Mouse (Mus musculus): ENCODE data around the gene Acer1. TPM values are rescaled to one million over a fixed set of nuclear protein-coding genes. Genes with fewer than 3 reads are reported as not detected.

Acer1 gene
- polyA plus RNA-seq, 1 experiment from 2014 or later, result not detected

- Histone ChIP-seq H3K9me3 (no peaks in the 10 kb centered on the region), H3K4me2 (no peak overlapping the region), H3K27ac (no peak overlapping the region), H3K4me3 (no peak overlapping the region), H3K27me3 (no peaks in the 10 kb centered on the region), H3K9ac (no peak overlapping the region), H3K36me3 (no peaks in the 10 kb centered on the region), H3K4me1 (replicated peaks) (peaks cover 6% of the 10 kb centered on the region)
- 81% methylated on average over 3 of the region's 3 CpGs for WGBS
- no peak for ATAC-seq (ENCODE audit: low FRiP score)
Measured at GRCm38 (mm10) chr17:56986105-56986805, 4.3 kb upstream of the Acer1 start.

GRCm38 (mm10) chr17:56985656-56986055 lies 3.7 kb upstream of the Acer1 start:
- no peak for ATAC-seq (ENCODE audit: low FRiP score)
- H3K27me3 ChIP-seq, result no peaks in the 10 kb centered on the region
- H3K36me3 ChIP-seq, result no peaks in the 10 kb centered on the region
- H3K4me2 ChIP-seq, result no peak overlapping the region
- peaks cover under 1% of the 10 kb centered on the region; the same call in 1 of the 2 replicates for H3K4me1 ChIP-seq (replicated peaks)
- no peak overlapping the region for H3K27ac ChIP-seq
- H3K9ac ChIP-seq, result no peak overlapping the region
- H3K4me3 ChIP-seq, result no peak overlapping the region
- H3K9me3 ChIP-seq, result no peaks in the 10 kb centered on the region
- WGBS, result 84% methylated on average over 3 of the region's 3 CpGs

GRCm38 (mm10) chr17:56984886-56985285 lies 3.0 kb upstream of the Acer1 start:
- Histone ChIP-seq H3K4me2 (no peak overlapping the region), H3K4me3 (no peak overlapping the region)
- 89% methylated on average over 9 of the region's 9 CpGs for WGBS

DNA sequence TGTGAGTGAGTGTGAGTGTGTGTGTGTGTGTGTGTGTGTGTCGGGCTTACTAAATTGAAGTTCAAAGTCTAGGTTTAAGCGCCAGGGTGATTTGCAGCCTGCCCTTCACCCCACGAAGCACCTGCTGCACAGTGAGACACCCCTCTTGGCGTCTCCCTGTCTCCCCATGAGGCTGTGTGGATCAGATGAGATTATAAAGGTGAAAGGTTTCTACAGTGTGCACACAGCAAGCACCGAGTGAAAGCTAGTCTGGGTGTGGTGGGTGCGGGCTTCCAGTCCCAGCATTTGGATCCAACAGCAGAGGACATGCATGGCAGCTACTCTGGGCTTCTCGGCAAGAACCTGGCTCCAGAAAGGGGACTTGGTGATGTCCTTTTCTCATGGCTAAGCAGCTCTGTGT lies 877 bp downstream of the Acer1 start:
- ATAC-seq (ENCODE audit: low FRiP score), result no peak
- H3K4me3 ChIP-seq, result no peak overlapping the region
- H3K27me3 ChIP-seq, result no peaks in the 10 kb centered on the region
- no peaks in the 10 kb centered on the region for H3K36me3 ChIP-seq
- no peaks in the 10 kb centered on the region for H3K4me1 ChIP-seq (replicated peaks)
- WGBS, result 83% methylated on average over 7 of the region's 7 CpGs
- H3K4me2 ChIP-seq, result no peak overlapping the region
- H3K9me3 ChIP-seq, result no peaks in the 10 kb centered on the region
- no peak overlapping the region for H3K27ac ChIP-seq
- H3K9ac ChIP-seq, result no peak overlapping the region

More at GRCm38 (mm10) chr17:56984886-56985285, 3.0 kb upstream of the Acer1 start:
- no peaks in the 10 kb centered on the region for H3K4me1 ChIP-seq (replicated peaks)
- H3K9ac ChIP-seq, result no peak overlapping the region
- H3K9me3 ChIP-seq, result no peaks in the 10 kb centered on the region
- H3K27me3 ChIP-seq, result no peaks in the 10 kb centered on the region
- no peaks in the 10 kb centered on the region for H3K36me3 ChIP-seq
- H3K27ac ChIP-seq, result no peak overlapping the region
- ATAC-seq (ENCODE audit: low FRiP score), result no peak

DNA sequence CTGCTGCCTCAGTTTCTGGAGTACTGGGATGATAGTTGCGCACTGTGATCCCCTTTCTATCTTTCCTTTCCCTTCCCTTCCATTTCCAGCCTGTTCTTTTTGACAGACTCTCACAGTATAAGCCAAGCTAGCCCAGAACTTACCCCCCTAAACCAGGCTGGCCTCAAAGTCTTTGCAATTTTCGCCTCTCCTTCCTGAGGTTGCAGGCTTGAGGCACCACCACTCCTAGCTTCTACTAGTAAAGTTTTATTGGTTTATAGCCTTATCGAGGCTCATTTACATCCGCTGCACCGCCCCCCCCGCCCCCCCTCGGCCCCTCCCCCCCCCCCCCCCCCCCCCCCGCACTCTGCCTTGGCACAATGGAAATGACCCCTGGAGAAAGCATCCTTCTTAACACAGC lies 2.4 kb downstream of the Acer1 start:
- WGBS, result 34% methylated on average over 7 of the region's 8 CpGs
- Histone ChIP-seq H3K9me3 (no peaks in the 10 kb centered on the region), H3K4me3 (no peak overlapping the region), H3K4me1 (replicated peaks) (no peaks in the 10 kb centered on the region), H3K4me2 (no peak overlapping the region), H3K27ac (no peak overlapping the region), H3K9ac (no peak overlapping the region), H3K27me3 (no peaks in the 10 kb centered on the region), H3K36me3 (no peaks in the 10 kb centered on the region)
- no peak for ATAC-seq (ENCODE audit: low FRiP score)

DNA sequence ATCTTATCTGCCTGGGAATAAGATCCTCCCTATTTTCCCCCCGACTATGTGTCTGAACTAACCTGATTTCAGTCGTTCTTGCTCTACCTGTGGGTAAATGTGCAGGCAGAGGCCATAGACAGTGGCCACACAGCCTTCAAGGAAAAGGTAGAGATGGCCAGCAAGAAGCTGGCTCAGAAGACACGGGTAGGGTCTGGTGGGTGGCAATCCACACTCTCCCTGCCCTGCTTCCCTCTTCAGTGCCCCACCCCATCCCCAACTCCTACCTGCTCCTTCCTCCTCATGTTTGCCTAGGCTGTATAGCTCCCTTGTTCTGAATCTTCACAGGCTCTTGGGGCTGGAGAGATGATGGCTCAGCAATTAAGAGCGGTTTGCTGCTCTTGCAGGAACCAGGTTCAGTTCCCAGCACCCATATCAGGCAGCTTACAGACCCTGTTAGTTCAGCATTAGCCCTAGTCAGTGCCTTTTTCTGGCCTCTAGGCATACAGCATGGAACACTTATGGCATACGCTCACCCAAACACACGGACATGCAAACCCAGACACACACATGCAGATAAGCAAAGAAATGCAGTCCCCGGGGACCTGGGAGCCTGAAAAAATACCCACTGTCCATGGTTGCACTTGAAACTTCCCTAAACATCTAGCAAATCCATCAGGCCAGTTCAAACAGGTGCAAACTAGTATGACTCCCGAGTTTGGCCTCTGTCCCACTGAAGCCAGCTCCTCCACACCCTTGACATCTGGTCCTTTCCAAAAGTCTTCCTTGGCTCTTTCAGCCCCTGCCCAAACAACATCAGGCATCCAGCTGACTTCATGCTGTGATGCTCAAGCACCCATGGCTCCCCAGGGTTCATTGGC lies 5.2 kb downstream of the Acer1 start:
- H3K36me3 ChIP-seq, result no peaks in the 10 kb centered on the region
- H3K4me2 ChIP-seq, result no peak overlapping the region
- no peaks in the 10 kb centered on the region for H3K4me1 ChIP-seq (replicated peaks)
- no peak overlapping the region for H3K4me3 ChIP-seq
- no peak overlapping the region for H3K27ac ChIP-seq
- no peak for ATAC-seq (ENCODE audit: low FRiP score)
- no peaks in the 10 kb centered on the region for H3K9me3 ChIP-seq
- no peak overlapping the region for H3K9ac ChIP-seq
- WGBS, result 78% methylated on average over 8 of the region's 8 CpGs
- H3K27me3 ChIP-seq, result no peaks in the 10 kb centered on the region

- WGBS, result 84% methylated on average over 3 of the region's 3 CpGs
- Histone ChIP-seq H3K4me2 (no peak overlapping the region), H3K9me3 (no peaks in the 10 kb centered on the region), H3K27ac (no peak overlapping the region), H3K27me3 (no peaks in the 10 kb centered on the region), H3K4me1 (replicated peaks) (no peaks in the 10 kb centered on the region), H3K9ac (no peak overlapping the region), H3K4me3 (no peak overlapping the region), H3K36me3 (no peaks in the 10 kb centered on the region)
- ATAC-seq (ENCODE audit: low FRiP score), result no peak
Measured at GRCm38 (mm10) chr17:56975391-56975790, 6.5 kb downstream of the Acer1 start.

GRCm38 (mm10) chr17:56974708-56975240 lies 7.2 kb downstream of the Acer1 start:
- Histone ChIP-seq H3K27ac (no peak overlapping the region), H3K27me3 (no peaks in the 10 kb centered on the region), H3K36me3 (no peaks in the 10 kb centered on the region), H3K9me3 (no peaks in the 10 kb centered on the region), H3K4me3 (no peak overlapping the region), H3K4me2 (no peak overlapping the region), H3K4me1 (replicated peaks) (no peaks in the 10 kb centered on the region), H3K9ac (no peak overlapping the region)
- WGBS, result 82% methylated on average over 5 of the region's 5 CpGs
- ATAC-seq (ENCODE audit: low FRiP score), result no peak

DNA sequence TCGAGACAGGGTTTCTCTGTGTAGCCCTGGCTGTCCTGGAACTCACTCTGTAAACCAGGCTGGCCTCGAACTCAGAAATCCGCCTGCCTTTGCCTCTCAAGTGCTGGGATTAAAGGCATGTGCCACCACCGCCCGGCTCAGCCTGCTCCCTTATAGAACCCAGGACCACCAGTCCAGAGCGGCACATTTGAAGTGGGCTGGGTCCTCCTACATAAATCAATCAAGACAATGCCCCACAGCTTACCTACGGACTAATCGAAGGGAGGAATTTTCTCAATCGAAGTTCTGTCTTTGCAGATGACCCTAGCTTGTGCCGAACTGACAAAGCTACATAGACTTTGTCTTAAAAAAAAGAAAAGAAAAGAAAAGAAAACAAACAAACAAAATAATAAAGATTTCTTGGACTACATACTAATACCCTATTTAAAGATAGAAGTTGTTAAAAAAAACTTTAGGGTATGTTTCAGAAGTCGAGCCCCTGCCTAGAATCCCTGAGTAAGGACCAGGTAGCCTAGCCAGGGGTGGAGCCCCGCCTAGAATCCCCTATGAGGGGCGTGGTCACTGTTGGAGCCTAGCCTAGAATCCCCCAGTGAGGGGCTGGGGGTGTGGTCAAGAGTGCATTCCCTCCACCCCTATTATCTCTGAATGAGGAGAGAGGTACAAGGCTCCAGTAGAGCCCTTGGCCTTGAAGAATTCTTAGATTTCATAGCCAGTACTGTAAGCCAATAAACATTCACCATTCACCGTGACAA lies 7.8 kb downstream of the Acer1 start:
- H3K9ac ChIP-seq, result no peak overlapping the region
- H3K4me3 ChIP-seq, result no peak overlapping the region
- no peaks in the 10 kb centered on the region for H3K36me3 ChIP-seq
- no peak overlapping the region for H3K4me2 ChIP-seq
- H3K27ac ChIP-seq, result no peak overlapping the region
- no peaks in the 10 kb centered on the region for H3K27me3 ChIP-seq
- H3K4me1 ChIP-seq (replicated peaks), result no peaks in the 10 kb centered on the region
- no peaks in the 10 kb centered on the region for H3K9me3 ChIP-seq
- WGBS, result 66% methylated on average over 13 of the region's 14 CpGs
- no peak for ATAC-seq (ENCODE audit: low FRiP score)

- H3K4me2 ChIP-seq, result no peak overlapping the region
- no peak overlapping the region for H3K4me3 ChIP-seq
- no peak overlapping the region for H3K27ac ChIP-seq
- ATAC-seq (ENCODE audit: low FRiP score), result no peak
- no peaks in the 10 kb centered on the region for H3K4me1 ChIP-seq (replicated peaks)
- H3K36me3 ChIP-seq, result no peaks in the 10 kb centered on the region
- H3K27me3 ChIP-seq, result no peaks in the 10 kb centered on the region
- H3K9me3 ChIP-seq, result no peaks in the 10 kb centered on the region
- WGBS, result 69% methylated on average over 5 of the region's 5 CpGs
- no peak overlapping the region for H3K9ac ChIP-seq
Measured at GRCm38 (mm10) chr17:56970081-56970480, 11.8 kb downstream of the Acer1 start.

DNA sequence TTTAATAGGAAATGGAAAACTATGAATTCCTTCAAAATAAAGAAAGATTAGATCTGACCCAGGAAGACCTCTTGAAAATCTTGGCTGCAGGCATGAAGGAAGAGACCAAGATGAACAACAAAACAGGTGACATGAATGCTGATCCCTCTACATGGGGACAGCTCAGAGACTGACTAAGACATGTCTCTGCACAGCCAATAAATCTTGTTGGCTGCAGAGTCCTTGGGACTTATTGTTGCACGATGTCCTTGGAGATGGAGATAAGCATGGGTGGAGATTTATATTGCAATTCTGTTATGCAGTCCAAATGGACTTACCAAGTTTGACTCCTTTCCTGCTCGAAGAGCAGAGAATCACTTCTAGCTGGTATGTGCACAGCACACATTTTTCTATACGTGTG lies 12.6 kb downstream of the Acer1 start:
- Histone ChIP-seq H3K9ac (no peak overlapping the region), H3K4me1 (replicated peaks) (no peaks in the 10 kb centered on the region), H3K36me3 (no peaks in the 10 kb centered on the region), H3K9me3 (no peaks in the 10 kb centered on the region), H3K4me2 (no peak overlapping the region), H3K27ac (no peak overlapping the region), H3K27me3 (no peaks in the 10 kb centered on the region), H3K4me3 (no peak overlapping the region)
- ATAC-seq (ENCODE audit: low FRiP score), result no peak
- WGBS, result 74% methylated on average over 3 of the region's 3 CpGs

- WGBS, result 83% methylated on average over 6 of the region's 6 CpGs
- H3K27me3 ChIP-seq, result no peaks in the 10 kb centered on the region
- H3K9ac ChIP-seq, result no peak overlapping the region
- H3K9me3 ChIP-seq, result no peaks in the 10 kb centered on the region
- no peak overlapping the region for H3K4me2 ChIP-seq
- no peak overlapping the region for H3K27ac ChIP-seq
- no peak overlapping the region for H3K4me3 ChIP-seq
- ATAC-seq (ENCODE audit: low FRiP score), result no peak
- H3K4me1 ChIP-seq (replicated peaks), result no peaks in the 10 kb centered on the region
- no peaks in the 10 kb centered on the region for H3K36me3 ChIP-seq
Measured at GRCm38 (mm10) chr17:56963646-56964045, 18.3 kb downstream of the Acer1 start.
